Mouse (Mus musculus) stomach, postnatal 0 days (tissue): ENCODE measurements at regions not wholly inside any gene's neighbourhood (a gene's known extent, or its start where the extent isn't known, plus 50 kb on each side); places are given as distances from the start of the nearest gene placed in this dataset.

ENCODE experiments used
- CTCF ChIP-seq: IDR thresholded peaks from 2 replicates; pipeline ENCODE4 v1.5.1; 2016; ENCODE audit warnings: antibody characterized with exemption, low read depth, mild to moderate bottlenecking, moderate library complexity
- EP300 ChIP-seq: optimal IDR thresholded peaks from 2 replicates; pipeline ENCODE3; 2016; ENCODE audit warnings: antibody characterized with exemption

GRCm38 (mm10) chr4:40587254-40587653 lies 115.3 kb downstream of the Tmem215 start:
- no peak for TF ChIP-seq CTCF
- no peak for TF ChIP-seq EP300
